Mouse (Mus musculus) testis, postnatal 10 days (tissue): Measurements from ENCODE around the gene Klra6.
"Not testable (repeated sequence)": the region's sequence is repeated elsewhere in the genome, so short reads cannot be mapped to it uniquely, and the experiment has no call there.

Experiments used
- DNase-seq: peaks from one replicate; pipeline ENCODE4 v3.0.0; 2021; ENCODE audit warnings: low spot score

Gene Klra6

DNA sequence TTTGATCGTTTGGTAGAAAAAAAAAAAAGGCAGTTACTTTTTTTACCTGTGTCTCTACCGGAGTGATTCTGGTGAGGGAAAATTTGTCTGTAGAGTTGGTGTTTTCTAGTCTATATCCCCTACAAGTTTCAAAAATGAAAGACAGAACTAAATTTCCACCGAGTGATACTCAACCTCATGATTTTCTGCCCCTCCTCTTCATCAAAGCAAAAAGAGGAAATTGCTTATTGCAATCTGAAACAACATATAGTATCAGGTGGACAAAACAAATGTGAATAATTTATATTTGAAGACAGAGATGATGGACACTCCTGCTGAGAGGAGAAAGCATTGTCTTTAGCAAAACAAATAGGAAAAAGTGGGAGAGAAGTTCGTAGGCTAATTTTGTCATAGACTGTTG is at the start of gene Klra6:
TSS of gene Klra6 (minus strand) at position 101 of the 400 bp plus-strand sequence.
- DNase-seq, result no peak

GRCm38 (mm10) chr6:130067171-130067570 is 40.4 kb upstream of the Klra6 start, which contains the start of gene Klra4:
TSS of gene Klra4 (minus strand) at chr6:130067271.
- not testable (repeated sequence) for DNase-seq

- DNase-seq, result no peak
Measured at GRCm38 (mm10) chr6:130065196-130065595, 38.4 kb upstream of the Klra6 start.

DNA sequence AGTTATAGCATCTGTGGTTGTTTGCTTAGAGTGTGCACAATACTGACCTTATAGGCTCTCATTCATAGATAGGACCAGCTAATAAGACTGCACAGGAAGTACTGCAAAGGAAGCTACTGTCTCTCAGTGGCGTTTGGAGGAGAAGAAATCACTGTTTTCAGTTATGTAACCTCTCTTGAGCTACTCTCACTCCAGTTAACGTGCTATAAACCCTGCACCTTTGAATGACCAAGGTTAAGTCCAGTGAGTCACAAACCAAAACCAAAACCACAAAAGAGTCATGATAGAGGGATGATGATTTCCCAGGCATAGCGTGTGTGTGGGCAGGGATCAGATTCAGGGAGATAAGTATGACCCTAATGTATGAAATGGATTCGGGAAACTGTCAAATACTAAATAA is 8.4 kb upstream of the Klra6 start:
- not testable (repeated sequence) for DNase-seq

- not testable (repeated sequence) for DNase-seq
Measured at GRCm38 (mm10) chr6:130031493-130032089, 4.8 kb upstream of the Klra6 start.
